Mouse (Mus musculus): ENCODE data around the gene Fam19a2. TPM values are rescaled to one million over a fixed set of nuclear protein-coding genes. Genes with fewer than 3 reads are reported as not detected.

Fam19a2 gene
- polyA plus RNA-seq, 2 experiments: 3.0 to 3.2 TPM

DNA sequence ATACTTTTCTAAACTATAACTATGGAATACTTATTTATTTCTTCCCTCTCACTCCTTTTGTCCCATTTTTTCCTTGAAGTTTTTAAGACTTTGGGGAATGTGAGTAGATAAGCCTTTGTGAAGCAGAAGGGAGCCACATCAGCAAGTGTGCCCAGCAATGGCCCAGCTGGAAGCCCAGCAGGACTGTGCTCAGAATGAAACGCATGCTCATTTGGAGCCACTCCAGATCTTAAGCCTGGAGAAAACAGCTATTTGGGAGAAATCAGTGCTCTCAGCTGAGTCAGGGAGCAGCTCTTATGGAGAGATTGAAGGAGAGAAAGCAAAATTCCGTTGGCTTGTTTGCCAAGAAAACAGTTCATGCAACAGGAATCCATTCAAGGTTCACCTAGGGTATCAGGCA lies 341.9 kb downstream of the Fam19a2 start:
- Histone ChIP-seq H3K4me3 (replicated peaks; ENCODE audit: low read length) (no peak overlapping the region), H3K9me3 (ENCODE audit: control insufficient read depth, low read length) (no peaks in the 10 kb centered on the region), H3K4me1 (ENCODE audit: control insufficient read depth, insufficient read depth, low read length) (no peaks in the 10 kb centered on the region), H3K27ac (replicated peaks; ENCODE audit: low read depth, low read length) (no peak overlapping the region), H3K27me3 (ENCODE audit: control insufficient read depth, insufficient read depth, low read length) (no peaks in the 10 kb centered on the region), H3K9ac (ENCODE audit: low read depth, low read length, severe bottlenecking) (no peak overlapping the region), H3K4me2 (replicated peaks; ENCODE audit: low read depth, low read length, severe bottlenecking) (no peak overlapping the region), H3K36me3 (ENCODE audit: control insufficient read depth, insufficient read depth, low read length) (no peaks in the 10 kb centered on the region)
- ATAC-seq (ENCODE audit: low FRiP score, low read depth) (no peak), DNase-seq (ENCODE audit: low spot score) (no peak)
- WGBS: 51% methylated on average over 2 of the region's 2 CpGs
- no peak for TF ChIP-seq POLR2A (IDR thresholded peaks at IDR 0.05; ENCODE audit: borderline replicate concordance, extremely low read depth, insufficient read depth, insufficient read length)

DNA sequence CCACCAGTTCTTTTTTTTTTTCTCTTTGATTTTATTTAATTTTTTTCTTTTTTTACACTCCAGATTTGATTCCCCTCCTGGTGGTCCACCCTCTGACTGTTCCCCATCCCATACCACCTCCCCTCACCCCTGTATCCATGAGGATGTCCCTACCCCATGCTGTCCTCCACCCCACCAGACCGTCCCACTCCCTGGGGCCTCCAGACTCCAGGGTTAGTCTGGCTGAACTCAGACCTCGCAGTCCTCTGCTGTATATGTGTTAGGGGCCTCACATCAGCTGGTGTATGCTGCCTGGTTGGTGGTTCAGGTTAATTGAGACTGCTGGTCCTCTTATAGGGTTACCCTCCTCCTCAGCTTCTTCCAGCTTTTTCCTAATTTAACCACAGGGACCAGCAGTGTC lies 362.9 kb downstream of the Fam19a2 start:
- WGBS: 75% methylated on average over 2 of the region's 2 CpGs
- no peak overlapping the region for H3K4me2 ChIP-seq (replicated peaks; ENCODE audit: low read depth, low read length, severe bottlenecking)
- no peaks in the 10 kb centered on the region for H3K4me1 ChIP-seq (ENCODE audit: control insufficient read depth, insufficient read depth, low read length)
- no peak for ATAC-seq (ENCODE audit: low FRiP score, low read depth)
- no peaks in the 10 kb centered on the region for H3K9me3 ChIP-seq (ENCODE audit: control insufficient read depth, low read length)
- no peak overlapping the region for H3K4me3 ChIP-seq (replicated peaks; ENCODE audit: low read length)
- DNase-seq (ENCODE audit: low spot score): no peak
- TF ChIP-seq POLR2A (IDR thresholded peaks at IDR 0.05; ENCODE audit: borderline replicate concordance, extremely low read depth, insufficient read depth, insufficient read length): no peak
- H3K9ac ChIP-seq (ENCODE audit: low read depth, low read length, severe bottlenecking): no peak overlapping the region
- no peak overlapping the region for H3K27ac ChIP-seq (replicated peaks; ENCODE audit: low read depth, low read length)
- H3K36me3 ChIP-seq (ENCODE audit: control insufficient read depth, insufficient read depth, low read length): no peaks in the 10 kb centered on the region
- H3K27me3 ChIP-seq (ENCODE audit: control insufficient read depth, insufficient read depth, low read length): no peaks in the 10 kb centered on the region

DNA sequence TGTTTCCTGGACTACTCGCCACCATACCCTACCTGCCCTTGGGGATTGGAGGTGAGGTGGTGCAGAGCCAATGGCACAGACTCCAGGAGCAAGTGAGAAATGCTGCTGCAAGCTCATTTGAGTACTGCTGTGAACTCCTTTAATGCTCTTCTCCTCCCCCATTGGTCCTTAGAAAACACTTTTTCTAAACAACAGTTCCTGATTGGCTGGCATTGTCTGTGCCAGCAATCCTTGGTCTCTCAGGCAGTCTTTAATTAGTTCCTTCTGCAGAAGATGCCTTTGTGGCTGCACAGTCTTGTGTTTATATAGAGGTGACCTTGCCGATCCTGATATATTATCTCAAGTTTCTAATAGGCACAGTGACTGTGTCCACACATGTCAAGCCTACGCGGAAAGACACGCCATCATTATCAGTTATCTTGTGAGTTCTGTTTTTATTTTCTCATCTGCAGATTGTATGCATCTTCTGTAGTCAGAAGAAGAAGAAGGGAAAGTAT lies 365.5 kb downstream of the Fam19a2 start:
- WGBS: 76% methylated on average over 5 of the region's 5 CpGs
- H3K4me1 ChIP-seq (ENCODE audit: control insufficient read depth, insufficient read depth, low read length): no peaks in the 10 kb centered on the region
- H3K9me3 ChIP-seq (ENCODE audit: control insufficient read depth, low read length): no peaks in the 10 kb centered on the region
- H3K27me3 ChIP-seq (ENCODE audit: control insufficient read depth, insufficient read depth, low read length): no peaks in the 10 kb centered on the region
- H3K27ac ChIP-seq (replicated peaks; ENCODE audit: low read depth, low read length): no peak overlapping the region
- no peak overlapping the region for H3K9ac ChIP-seq (ENCODE audit: low read depth, low read length, severe bottlenecking)
- DNase-seq (ENCODE audit: low spot score): no peak
- H3K36me3 ChIP-seq (ENCODE audit: control insufficient read depth, insufficient read depth, low read length): no peaks in the 10 kb centered on the region
- TF ChIP-seq POLR2A (IDR thresholded peaks at IDR 0.05; ENCODE audit: borderline replicate concordance, extremely low read depth, insufficient read depth, insufficient read length): no peak
- H3K4me3 ChIP-seq (replicated peaks; ENCODE audit: low read length): no peak overlapping the region
- no peak for ATAC-seq (ENCODE audit: low FRiP score, low read depth)
- no peak overlapping the region for H3K4me2 ChIP-seq (replicated peaks; ENCODE audit: low read depth, low read length, severe bottlenecking)

DNA sequence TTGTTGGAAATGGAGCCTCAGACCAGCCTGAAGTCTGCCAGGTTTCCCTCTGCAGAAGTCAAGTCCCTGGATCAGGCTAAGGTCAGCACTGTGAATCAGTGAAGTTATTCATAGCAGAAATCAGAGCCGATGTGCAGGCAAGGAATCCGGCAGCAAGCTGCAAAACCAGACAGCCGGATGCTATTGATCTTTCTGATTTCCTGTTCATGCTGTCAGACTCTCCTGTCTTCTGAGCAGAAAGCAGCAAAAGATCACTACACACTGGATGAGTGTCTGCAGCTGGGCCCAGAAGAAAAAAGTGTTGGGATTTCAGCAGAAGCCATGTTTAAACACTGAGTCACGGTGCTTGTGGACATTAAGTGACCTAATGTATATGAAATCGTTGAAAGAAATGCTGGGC lies 368.2 kb downstream of the Fam19a2 start:
- Histone ChIP-seq H3K27ac (replicated peaks; ENCODE audit: low read depth, low read length) (no peak overlapping the region), H3K9ac (ENCODE audit: low read depth, low read length, severe bottlenecking) (no peak overlapping the region), H3K4me2 (replicated peaks; ENCODE audit: low read depth, low read length, severe bottlenecking) (no peak overlapping the region), H3K4me3 (replicated peaks; ENCODE audit: low read length) (no peak overlapping the region), H3K27me3 (ENCODE audit: control insufficient read depth, insufficient read depth, low read length) (no peaks in the 10 kb centered on the region), H3K4me1 (ENCODE audit: control insufficient read depth, insufficient read depth, low read length) (no peaks in the 10 kb centered on the region), H3K9me3 (ENCODE audit: control insufficient read depth, low read length) (no peaks in the 10 kb centered on the region), H3K36me3 (ENCODE audit: control insufficient read depth, insufficient read depth, low read length) (no peaks in the 10 kb centered on the region)
- DNase-seq (ENCODE audit: low spot score) (no peak), ATAC-seq (ENCODE audit: low FRiP score, low read depth) (no peak)
- 56% methylated on average over 5 of the region's 5 CpGs for WGBS
- no peak for TF ChIP-seq POLR2A (IDR thresholded peaks at IDR 0.05; ENCODE audit: borderline replicate concordance, extremely low read depth, insufficient read depth, insufficient read length)

DNA sequence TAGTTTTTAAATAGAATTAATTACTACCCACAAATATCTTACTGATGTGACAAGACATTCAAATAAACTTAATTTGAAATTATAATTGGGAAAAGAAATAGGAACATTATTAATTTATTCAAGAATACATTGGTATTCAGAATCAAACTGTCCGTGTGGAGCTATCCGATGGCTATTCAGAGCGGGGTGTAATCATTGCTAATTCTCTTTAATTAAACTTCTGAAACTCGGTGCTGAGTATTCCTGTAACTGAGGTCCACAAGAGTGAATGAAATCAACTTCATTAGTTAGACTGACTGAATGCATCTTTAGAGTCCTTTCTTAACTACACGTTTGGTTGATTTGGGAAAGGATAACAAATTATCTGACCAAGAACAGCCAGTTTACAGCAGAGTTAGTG lies 372.9 kb downstream of the Fam19a2 start:
- Histone ChIP-seq H3K9ac (ENCODE audit: low read depth, low read length, severe bottlenecking) (no peak overlapping the region), H3K4me2 (replicated peaks; ENCODE audit: low read depth, low read length, severe bottlenecking) (no peak overlapping the region), H3K36me3 (ENCODE audit: control insufficient read depth, insufficient read depth, low read length) (no peaks in the 10 kb centered on the region), H3K27ac (replicated peaks; ENCODE audit: low read depth, low read length) (no peak overlapping the region), H3K4me1 (ENCODE audit: control insufficient read depth, insufficient read depth, low read length) (no peaks in the 10 kb centered on the region), H3K27me3 (ENCODE audit: control insufficient read depth, insufficient read depth, low read length) (no peaks in the 10 kb centered on the region), H3K9me3 (ENCODE audit: control insufficient read depth, low read length) (no peaks in the 10 kb centered on the region), H3K4me3 (replicated peaks; ENCODE audit: low read length) (no peak overlapping the region)
- no peak for DNase-seq (ENCODE audit: low spot score)
- TF ChIP-seq POLR2A (IDR thresholded peaks at IDR 0.05; ENCODE audit: borderline replicate concordance, extremely low read depth, insufficient read depth, insufficient read length): no peak
- 86% methylated on average over 5 of the region's 5 CpGs for WGBS
- no peak for ATAC-seq (ENCODE audit: low FRiP score, low read depth)

DNA sequence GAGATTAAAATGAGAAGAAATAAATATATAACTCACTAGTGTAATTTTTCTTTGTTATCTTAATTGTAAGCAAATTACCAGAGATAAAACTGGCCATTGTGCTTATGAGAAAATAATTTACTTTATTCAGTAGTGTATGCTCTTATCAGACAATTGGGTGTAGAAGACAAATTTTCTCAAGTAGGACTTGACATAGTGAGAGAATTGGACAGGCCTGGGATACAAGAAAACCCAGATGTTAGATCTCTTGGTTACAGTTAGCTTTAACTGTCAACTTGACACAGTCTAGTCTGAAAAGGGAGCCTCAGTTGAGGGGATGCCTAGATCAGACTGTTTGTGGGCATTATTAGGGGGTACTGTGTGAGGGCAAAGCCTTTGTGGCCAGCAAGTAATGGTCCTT lies 373.7 kb downstream of the Fam19a2 start:
- no peak for TF ChIP-seq POLR2A (IDR thresholded peaks at IDR 0.05; ENCODE audit: borderline replicate concordance, extremely low read depth, insufficient read depth, insufficient read length)
- Histone ChIP-seq H3K4me1 (ENCODE audit: control insufficient read depth, insufficient read depth, low read length) (no peaks in the 10 kb centered on the region), H3K27me3 (ENCODE audit: control insufficient read depth, insufficient read depth, low read length) (no peaks in the 10 kb centered on the region), H3K4me3 (replicated peaks; ENCODE audit: low read length) (no peak overlapping the region), H3K36me3 (ENCODE audit: control insufficient read depth, insufficient read depth, low read length) (no peaks in the 10 kb centered on the region), H3K4me2 (replicated peaks; ENCODE audit: low read depth, low read length, severe bottlenecking) (no peak overlapping the region), H3K9ac (ENCODE audit: low read depth, low read length, severe bottlenecking) (no peak overlapping the region), H3K9me3 (ENCODE audit: control insufficient read depth, low read length) (no peaks in the 10 kb centered on the region), H3K27ac (replicated peaks; ENCODE audit: low read depth, low read length) (no peak overlapping the region)
- ATAC-seq (ENCODE audit: low FRiP score, low read depth) (no peak), DNase-seq (ENCODE audit: low spot score) (no peak)

Measured in limb, embryonic 14.5 days (tissue).